Mouse (Mus musculus): ENCODE measurements around the gene Zfp334. TPM values are rescaled to one million over a fixed set of nuclear protein-coding genes. Genes with fewer than 3 reads are reported as not detected.

Zfp334 gene
- polyA plus RNA-seq, 2 experiments: 0.73 to 0.89 TPM

DNA sequence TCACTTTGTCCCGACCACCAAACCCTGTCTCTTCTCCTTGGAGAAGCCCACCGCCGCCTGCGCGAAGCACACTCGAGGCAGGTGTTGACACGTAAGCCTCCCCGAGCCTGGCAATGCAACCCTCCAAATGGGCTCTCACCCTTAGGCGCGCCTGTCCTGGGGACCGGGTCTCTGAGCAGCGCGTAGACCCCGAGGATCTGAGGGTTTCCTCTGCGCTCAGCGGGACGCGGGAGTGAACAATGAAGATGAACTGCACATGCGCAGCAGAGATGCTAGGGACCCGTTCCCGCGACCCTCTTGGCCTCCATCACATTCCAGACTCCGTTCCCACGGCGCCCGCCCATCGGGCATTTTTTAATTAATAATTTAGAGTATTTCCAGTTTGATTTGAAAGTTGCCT, 19.6 kb downstream of the Zfp334 start, which contains the start of gene Zfp663:
TSS of gene Zfp663 (minus strand) at position 234 of the 400 bp plus-strand sequence.
- DNase-seq (ENCODE audit: low read depth in 3 of 3, low spot score in 3 of 3) (no peak), ATAC-seq (ENCODE audit: insufficient read depth) (no peak)
- Histone ChIP-seq H3K4me1 (replicated peaks; ENCODE audit: control insufficient read depth in 2 of 2, insufficient read depth in 2 of 2, low read length in 1 of 2) (0 out of 4 replicates have a peak, but pooled peaks cover 0 to 6% of the 10 kb centered on the region in 2 experiments), H3K27me3 (ENCODE audit: control insufficient read depth, insufficient read depth, low read length) (peaks cover 5% of the 10 kb centered on the region), H3K9ac (replicated peaks) (no peak within 1 kb of the TSS), H3K36me3 (replicated peaks; ENCODE audit: control insufficient read depth, insufficient read depth, low read depth) (no peaks in the 10 kb centered on the region), H3K9me3 (ENCODE audit: control insufficient read depth, low read length) (no peaks in the 10 kb centered on the region), H3K4me2 (ENCODE audit: low read depth) (peak within 1 kb of the TSS; percentile 32), H3K4me3 (ENCODE audit: insufficient read depth in 1 of 2, low read depth in 2 of 2, low read length in 2 of 2) (no peak within 1 kb of the TSS), H3K27ac (no peak within 1 kb of the TSS)
- WGBS (ENCODE audit: insufficient replicate concordance): 4% methylated on average over 27 of the region's 27 CpGs
- TF ChIP-seq EP300 (IDR thresholded peaks at IDR 0.05; ENCODE audit: low read depth) (no peak), CTCF (IDR thresholded peaks at IDR 0.05; ENCODE audit: low read depth) (no peak)

DNA sequence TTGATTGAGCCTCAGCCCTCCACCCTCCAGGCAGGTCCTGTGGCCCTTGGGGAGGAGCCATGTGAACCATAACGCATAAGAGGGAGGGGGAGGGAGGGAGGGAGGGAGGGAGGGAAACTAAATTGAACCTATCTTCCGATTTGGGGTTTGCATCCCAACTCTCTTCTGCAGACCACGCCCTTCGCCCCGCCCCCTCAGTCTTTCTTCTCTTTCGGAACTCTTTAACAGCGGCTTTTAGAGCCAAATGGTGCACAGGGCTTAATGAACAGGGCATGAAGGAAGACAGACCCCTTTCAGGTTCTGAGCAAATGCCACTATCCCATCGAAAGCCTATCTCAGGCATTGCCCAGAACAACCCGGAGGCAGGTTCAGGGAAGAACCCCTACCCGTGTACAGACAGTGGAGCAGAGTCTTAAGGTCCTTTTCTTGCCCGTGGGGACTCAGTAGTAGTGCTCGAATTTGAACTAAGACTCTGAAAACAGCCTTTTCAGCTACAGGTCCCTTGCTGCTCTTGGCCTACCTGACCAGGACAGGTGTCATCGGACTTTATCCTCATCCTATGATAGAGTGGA, 20.1 kb downstream of the Zfp334 start:
- no peak overlapping the region for H3K9ac ChIP-seq (replicated peaks)
- peaks cover 5% of the 10 kb centered on the region for H3K27me3 ChIP-seq (ENCODE audit: control insufficient read depth, insufficient read depth, low read length)
- no peaks in the 10 kb centered on the region for H3K36me3 ChIP-seq (replicated peaks; ENCODE audit: control insufficient read depth, insufficient read depth, low read depth)
- H3K4me2 ChIP-seq (ENCODE audit: low read depth): peak overlapping the region; percentile 32
- no peak overlapping the region for H3K4me3 ChIP-seq (ENCODE audit: insufficient read depth in 1 of 2, low read depth in 2 of 2, low read length in 2 of 2)
- no peak for ATAC-seq (ENCODE audit: insufficient read depth)
- no peak for DNase-seq (ENCODE audit: low read depth in 3 of 3, low spot score in 3 of 3)
- WGBS (ENCODE audit: insufficient replicate concordance): 4% methylated on average over 13 of the region's 13 CpGs
- H3K9me3 ChIP-seq (ENCODE audit: control insufficient read depth, low read length): no peaks in the 10 kb centered on the region
- TF ChIP-seq CTCF (IDR thresholded peaks at IDR 0.05; ENCODE audit: low read depth) (no peak), EP300 (IDR thresholded peaks at IDR 0.05; ENCODE audit: low read depth) (no peak)
- 0 out of 4 replicates have a peak, but pooled peaks cover 0 to 6% of the 10 kb centered on the region in 2 experiments for H3K4me1 ChIP-seq (replicated peaks; ENCODE audit: control insufficient read depth in 2 of 2, insufficient read depth in 2 of 2, low read length in 1 of 2)
- no peak overlapping the region for H3K27ac ChIP-seq

GRCm38 (mm10) chr2:165367047-165367520, 21.0 kb downstream of the Zfp334 start:
- WGBS (ENCODE audit: insufficient replicate concordance): 5% methylated on average over 6 of the region's 8 CpGs
- H3K9me3 ChIP-seq (ENCODE audit: control insufficient read depth, low read length): no peaks in the 10 kb centered on the region
- H3K27me3 ChIP-seq (ENCODE audit: control insufficient read depth, insufficient read depth, low read length): peaks cover 5% of the 10 kb centered on the region
- no peak overlapping the region for H3K4me3 ChIP-seq (ENCODE audit: insufficient read depth in 1 of 2, low read depth in 2 of 2, low read length in 2 of 2)
- no peak overlapping the region for H3K27ac ChIP-seq
- DNase-seq (ENCODE audit: low read depth in 3 of 3, low spot score in 3 of 3) (peak in 1 of 3 experiments; percentile 17), ATAC-seq (ENCODE audit: insufficient read depth) (peak; percentile 39; the same call in 1 of the 2 replicates)
- no peak for TF ChIP-seq CTCF (IDR thresholded peaks at IDR 0.05; ENCODE audit: low read depth)
- TF ChIP-seq EP300 (IDR thresholded peaks at IDR 0.05; ENCODE audit: low read depth): no peak
- H3K36me3 ChIP-seq (replicated peaks; ENCODE audit: control insufficient read depth, insufficient read depth, low read depth): no peaks in the 10 kb centered on the region
- 0 out of 4 replicates have a peak, but pooled peaks cover 0 to 6% of the 10 kb centered on the region in 2 experiments for H3K4me1 ChIP-seq (replicated peaks; ENCODE audit: control insufficient read depth in 2 of 2, insufficient read depth in 2 of 2, low read length in 1 of 2)
- no peak overlapping the region for H3K4me2 ChIP-seq (ENCODE audit: low read depth)
- H3K9ac ChIP-seq (replicated peaks): no peak overlapping the region

DNA sequence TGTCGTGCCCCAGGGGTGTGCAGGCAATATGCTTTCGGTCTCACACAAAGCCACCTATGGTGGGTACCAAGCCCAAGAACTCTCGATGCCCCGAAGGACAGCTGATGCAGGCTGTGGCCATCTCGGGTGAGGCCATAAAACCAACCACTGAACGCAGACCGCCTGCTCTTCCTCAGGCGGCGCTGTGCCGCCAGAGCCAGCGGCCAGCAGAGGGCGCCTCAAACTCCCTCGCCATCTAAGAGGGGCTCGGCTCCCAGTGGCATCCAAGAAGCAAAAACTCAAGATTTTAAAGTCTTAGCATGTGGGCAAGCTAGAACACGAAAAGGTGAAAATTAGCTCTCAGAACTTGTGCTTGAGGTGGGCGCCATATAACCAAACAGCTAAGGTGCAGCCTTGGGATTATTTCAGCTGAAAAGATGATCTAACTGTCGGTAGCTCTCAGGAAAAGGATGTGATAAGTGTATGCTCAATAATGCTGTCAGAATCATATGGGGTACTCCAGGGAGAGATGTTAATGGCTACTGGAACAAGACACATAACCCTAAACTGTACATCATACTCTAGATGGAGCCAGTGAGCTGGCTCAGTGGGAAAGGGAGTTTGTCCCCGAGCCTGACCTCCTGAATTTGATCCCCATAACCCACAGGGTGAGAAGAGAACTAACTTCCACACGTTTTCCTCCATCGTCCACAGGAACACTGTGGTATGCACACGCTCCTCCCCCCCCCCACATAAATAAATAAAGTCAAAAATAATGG, 23.5 kb downstream of the Zfp334 start:
- 9% methylated on average over 21 of the region's 21 CpGs for WGBS (ENCODE audit: insufficient replicate concordance)
- no peak overlapping the region for H3K4me2 ChIP-seq (ENCODE audit: low read depth)
- ATAC-seq (ENCODE audit: insufficient read depth) (no peak), DNase-seq (ENCODE audit: low read depth in 3 of 3, low spot score in 3 of 3) (no peak)
- H3K4me1 ChIP-seq (replicated peaks; ENCODE audit: control insufficient read depth in 2 of 2, insufficient read depth in 2 of 2, low read length in 1 of 2): 0 out of 4 replicates have a peak, but pooled peaks cover 0 to 6% of the 10 kb centered on the region in 2 experiments
- H3K4me3 ChIP-seq (ENCODE audit: insufficient read depth in 1 of 2, low read depth in 2 of 2, low read length in 2 of 2): no peak overlapping the region
- peaks cover 5% of the 10 kb centered on the region for H3K27me3 ChIP-seq (ENCODE audit: control insufficient read depth, insufficient read depth, low read length)
- no peak overlapping the region for H3K9ac ChIP-seq (replicated peaks)
- TF ChIP-seq EP300 (IDR thresholded peaks at IDR 0.05; ENCODE audit: low read depth) (no peak), CTCF (IDR thresholded peaks at IDR 0.05; ENCODE audit: low read depth) (peak; percentile 85)
- H3K9me3 ChIP-seq (ENCODE audit: control insufficient read depth, low read length): no peaks in the 10 kb centered on the region
- H3K27ac ChIP-seq: no peak overlapping the region
- no peaks in the 10 kb centered on the region for H3K36me3 ChIP-seq (replicated peaks; ENCODE audit: control insufficient read depth, insufficient read depth, low read depth)

- no peak for TF ChIP-seq EP300 (IDR thresholded peaks at IDR 0.05; ENCODE audit: low read depth)
- peak; percentile 40; the same call in 1 of the 2 replicates for TF ChIP-seq CTCF (IDR thresholded peaks at IDR 0.05; ENCODE audit: low read depth)
- DNase-seq (ENCODE audit: low read depth in 3 of 3, low spot score in 3 of 3): no peak
- H3K27ac ChIP-seq: no peak overlapping the region
- H3K4me2 ChIP-seq (ENCODE audit: low read depth): no peak overlapping the region
- WGBS (ENCODE audit: insufficient replicate concordance): 77% methylated on average over 6 of the region's 6 CpGs
- H3K4me1 ChIP-seq (replicated peaks; ENCODE audit: control insufficient read depth in 2 of 2, insufficient read depth in 2 of 2, low read length in 1 of 2): 0 out of 4 replicates have a peak, but pooled peaks cover 0 to 6% of the 10 kb centered on the region in 2 experiments
- no peak overlapping the region for H3K4me3 ChIP-seq (ENCODE audit: insufficient read depth in 1 of 2, low read depth in 2 of 2, low read length in 2 of 2)
- no peaks in the 10 kb centered on the region for H3K36me3 ChIP-seq (replicated peaks; ENCODE audit: control insufficient read depth, insufficient read depth, low read depth)
- no peaks in the 10 kb centered on the region for H3K9me3 ChIP-seq (ENCODE audit: control insufficient read depth, low read length)
- H3K27me3 ChIP-seq (ENCODE audit: control insufficient read depth, insufficient read depth, low read length): peaks cover under 1% of the 10 kb centered on the region
- no peak overlapping the region for H3K9ac ChIP-seq (replicated peaks)
- ATAC-seq (ENCODE audit: insufficient read depth): no peak
Observed at GRCm38 (mm10) chr2:165363282-165363681, 24.8 kb downstream of the Zfp334 start.

All from liver, embryonic 14.5 days (tissue).